Mouse (Mus musculus) limb, embryonic 15.5 days (tissue): ENCODE results near the gene Med21. TPM values are rescaled to one million over a fixed set of nuclear protein-coding genes. Genes with fewer than 3 reads are reported as not detected.

Source experiments
- ATAC-seq: fragments of 200-750 bp; cut with Nextera tagmentation; 2 replicates; pipeline ENCODE4 v1.8.0; 2017; ENCODE audit warnings: low read depth, moderate TSS enrichment; ENCODE audit not compliant: insufficient number of reproducible peaks, low FRiP score, low TSS enrichment
- H3K27ac ChIP-seq: fragments of 300-500 bp; sonication (generic); 2 replicates; pipeline ENCODE4 v1.5.1; 2015; ENCODE audit warnings: moderate library complexity, mild to moderate bottlenecking, inconsistent platforms
- H3K27me3 ChIP-seq: fragments of 300-500 bp; sonication (generic); 2 replicates; pipeline ENCODE4 v1.6.1; 2015; ENCODE audit warnings: inconsistent platforms
- H3K36me3 ChIP-seq: fragments of 300-500 bp; sonication (generic); 2 replicates; pipeline ENCODE4 v1.6.1; 2015; ENCODE audit warnings: inconsistent platforms
- H3K4me1 ChIP-seq: fragments of 300-500 bp; sonication (generic); 2 replicates; pipeline ENCODE4 v1.6.1; 2015; ENCODE audit warnings: inconsistent platforms
- H3K4me2 ChIP-seq: fragments of 300-500 bp; sonication (generic); 2 replicates; pipeline ENCODE4 v1.6.1; 2015; ENCODE audit warnings: mild to moderate bottlenecking, inconsistent platforms
- H3K4me3 ChIP-seq: fragments of 300-500 bp; sonication (generic); 2 replicates; pipeline ENCODE4 v1.5.1; 2015; ENCODE audit warnings: mild to moderate bottlenecking, inconsistent platforms
- H3K9ac ChIP-seq: fragments of 300-500 bp; sonication (generic); 2 replicates; pipeline ENCODE4 v1.6.1; 2015; ENCODE audit warnings: inconsistent platforms
- H3K9me3 ChIP-seq: fragments of 300-500 bp; sonication (generic); 2 replicates; pipeline ENCODE4 v1.6.1; 2016; ENCODE audit warnings: inconsistent platforms
- WGBS: fragments of 180-500 bp; shearing (Covaris S2); methylation state at CpG from one replicate; pipeline ENCODE4 v1.1.7; 2015; 5-methylcytosine and 5-hydroxymethylcytosine counted together
- polyA plus RNA-seq: library from polyadenylated mRNA; unstranded; fragments of >200 nt; fragmentation: Nextera tagmentation; extraction: Ambion mirVana; gene quantifications from 2 replicates; pipeline ENCODE4 v1.2.1, GENCODE M21; 2015

The Med21 gene
- polyA plus RNA-seq, 1 experiment from 2014 or later: 142 TPM

DNA sequence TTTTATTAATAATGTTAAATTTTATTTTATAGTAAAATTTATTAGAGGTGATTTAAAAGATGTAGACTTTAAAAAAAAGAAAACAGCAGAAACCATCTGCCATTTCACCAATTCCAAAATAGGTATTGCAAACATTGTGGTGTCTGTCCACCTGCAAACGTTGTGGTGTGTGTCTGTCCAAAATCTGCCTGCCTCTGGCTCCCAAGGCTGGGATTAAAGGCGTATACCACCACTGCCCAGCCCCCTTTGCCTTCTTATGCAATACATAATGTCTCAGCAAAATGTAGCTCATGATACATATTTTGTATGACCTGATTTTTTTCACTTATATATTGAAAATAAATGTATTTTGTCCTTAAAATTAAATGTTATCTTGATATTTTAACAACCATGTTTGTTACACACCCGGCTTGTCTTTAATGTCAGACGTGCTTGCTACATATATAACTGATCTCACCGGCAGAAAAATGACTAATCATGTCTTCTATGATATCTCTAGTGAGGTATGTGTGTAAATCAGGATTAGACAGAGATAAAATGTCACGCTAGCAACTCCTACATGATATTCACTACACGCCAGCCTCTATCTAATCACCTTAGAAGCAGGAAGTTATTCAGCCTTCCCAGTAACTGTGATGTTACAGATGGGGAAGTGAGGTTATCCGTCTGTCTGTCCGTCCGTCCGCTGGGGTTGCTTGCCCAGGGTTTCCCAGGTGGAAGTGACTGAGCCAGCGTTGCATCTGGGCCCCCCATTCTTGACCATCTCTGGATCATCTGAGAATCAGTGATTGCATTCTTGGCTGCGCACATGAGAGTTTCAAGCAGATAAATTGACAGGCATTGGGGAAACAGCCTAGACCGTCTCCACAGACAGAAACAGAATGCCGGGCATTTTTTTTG is 28.9 kb downstream of the Med21 start:
- Histone ChIP-seq H3K27me3 (no peaks in the 10 kb centered on the region), H3K4me3 (no peak overlapping the region), H3K9me3 (no peaks in the 10 kb centered on the region), H3K27ac (no peak overlapping the region), H3K36me3 (no peaks in the 10 kb centered on the region), H3K9ac (no peak overlapping the region), H3K4me2 (no peak overlapping the region), H3K4me1 (no peaks in the 10 kb centered on the region)
- WGBS: 83% methylated on average over 15 of the region's 15 CpGs
- ATAC-seq: no peak

DNA sequence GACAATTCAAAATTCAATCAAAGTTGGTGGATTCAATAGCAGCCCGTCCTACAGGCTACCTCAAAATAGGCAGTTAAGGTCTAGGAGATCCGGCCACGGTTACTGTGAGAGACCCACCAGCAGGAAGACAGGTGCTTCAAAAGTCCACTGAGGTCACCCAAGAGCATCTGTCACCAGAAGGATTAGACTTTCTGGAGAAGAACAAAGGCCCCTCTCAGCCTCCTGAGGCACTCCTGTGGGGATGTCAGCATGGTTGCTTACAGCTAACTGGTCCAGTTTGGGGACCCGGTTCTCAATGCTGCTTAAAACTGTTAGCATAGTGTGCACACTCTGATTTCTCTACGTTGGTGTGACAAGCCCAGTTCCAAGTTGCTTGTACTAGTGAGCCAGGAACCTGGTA is 29.8 kb downstream of the Med21 start:
- no peaks in the 10 kb centered on the region for H3K36me3 ChIP-seq
- no peaks in the 10 kb centered on the region for H3K9me3 ChIP-seq
- no peak overlapping the region for H3K27ac ChIP-seq
- H3K4me1 ChIP-seq: no peaks in the 10 kb centered on the region
- H3K9ac ChIP-seq: no peak overlapping the region
- H3K4me2 ChIP-seq: no peak overlapping the region
- ATAC-seq: no peak
- WGBS: 64% methylated on average over 5 of the region's 5 CpGs
- H3K27me3 ChIP-seq: no peaks in the 10 kb centered on the region
- H3K4me3 ChIP-seq: no peak overlapping the region

DNA sequence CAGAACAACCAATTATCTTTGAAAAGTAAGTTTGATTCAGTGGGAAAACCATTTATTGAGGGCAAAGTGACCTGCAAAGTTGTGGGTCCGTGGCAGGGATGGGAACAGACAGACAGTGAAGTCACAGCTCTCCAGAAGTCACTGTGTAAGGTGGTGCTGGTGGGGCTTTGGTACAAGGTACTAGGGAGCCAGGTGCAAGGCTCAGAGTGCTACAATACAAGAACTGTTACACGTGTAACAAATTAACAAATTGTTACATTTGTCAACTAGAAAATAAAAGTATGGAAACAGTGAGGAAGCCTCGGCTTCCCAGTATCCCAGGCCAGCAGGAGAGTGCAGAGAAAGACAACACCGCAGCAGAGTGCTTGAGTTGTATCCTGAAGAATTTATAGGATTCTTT is 31.3 kb downstream of the Med21 start:
- 78% methylated on average over 4 of the region's 4 CpGs for WGBS
- Histone ChIP-seq H3K4me3 (no peak overlapping the region), H3K9me3 (no peaks in the 10 kb centered on the region), H3K36me3 (no peaks in the 10 kb centered on the region), H3K27ac (no peak overlapping the region), H3K4me2 (no peak overlapping the region), H3K4me1 (no peaks in the 10 kb centered on the region), H3K27me3 (no peaks in the 10 kb centered on the region), H3K9ac (no peak overlapping the region)
- no peak for ATAC-seq

DNA sequence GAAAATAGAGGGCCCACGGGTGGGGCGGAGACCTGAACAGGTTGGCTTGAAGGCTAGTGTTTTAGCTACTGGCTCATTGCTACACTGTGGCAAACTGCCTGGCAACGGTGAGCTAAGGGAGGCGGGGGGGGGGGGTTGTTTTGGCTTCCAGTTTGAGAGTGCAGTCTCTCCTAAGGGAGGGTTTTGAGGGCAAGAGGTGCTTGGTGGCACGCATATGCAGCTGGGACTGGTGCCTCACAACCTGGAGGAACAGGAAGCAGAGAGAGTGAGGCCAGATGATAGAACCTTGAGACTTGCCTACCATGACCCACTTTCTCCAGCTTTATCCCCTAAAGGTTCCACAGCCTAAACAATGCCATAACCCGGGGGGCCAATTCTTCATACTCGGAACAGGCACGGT is 32.1 kb downstream of the Med21 start:
- Histone ChIP-seq H3K4me1 (no peaks in the 10 kb centered on the region), H3K36me3 (no peaks in the 10 kb centered on the region), H3K27ac (peak overlapping the region; percentile 55), H3K9ac (no peak overlapping the region), H3K4me2 (no peak overlapping the region), H3K27me3 (no peaks in the 10 kb centered on the region), H3K4me3 (no peak overlapping the region), H3K9me3 (no peaks in the 10 kb centered on the region)
- ATAC-seq: no peak
- 85% methylated on average over 8 of the region's 8 CpGs for WGBS

DNA sequence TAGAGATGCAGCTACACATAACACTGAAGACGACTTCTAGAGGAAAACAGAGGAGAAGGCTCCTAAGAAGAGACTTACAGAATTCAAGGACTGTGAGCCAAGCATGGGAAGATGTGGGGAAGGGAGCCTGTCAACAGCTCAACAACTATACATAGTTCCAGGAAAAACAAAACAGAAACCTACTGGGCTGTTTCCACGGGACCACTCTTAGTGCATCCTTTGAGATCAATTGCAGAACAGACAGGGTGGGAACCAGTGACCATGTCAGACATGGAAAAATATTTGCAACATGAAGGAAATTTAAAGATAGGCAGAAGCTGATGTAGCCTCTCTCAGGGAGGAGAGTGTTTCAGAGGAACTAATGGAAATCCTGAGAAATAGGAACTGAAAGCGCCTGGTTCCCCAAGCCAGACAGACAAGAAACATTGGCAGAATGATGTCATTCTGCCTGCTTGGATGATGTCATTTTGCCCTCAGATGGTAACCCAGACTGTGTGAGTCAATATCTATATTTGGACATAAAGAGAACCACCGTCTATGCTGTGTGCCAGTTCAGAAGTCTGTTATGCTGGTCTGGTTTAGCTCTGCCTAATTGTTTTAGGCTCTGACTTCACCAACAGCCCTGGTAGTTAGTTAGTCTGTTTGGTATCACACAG is 32.7 kb downstream of the Med21 start:
- Histone ChIP-seq H3K4me2 (no peak overlapping the region), H3K27me3 (no peaks in the 10 kb centered on the region), H3K9me3 (no peaks in the 10 kb centered on the region), H3K4me1 (no peaks in the 10 kb centered on the region), H3K9ac (no peak overlapping the region), H3K36me3 (no peaks in the 10 kb centered on the region), H3K27ac (peak overlapping the region; percentile 55), H3K4me3 (no peak overlapping the region)
- no peak for ATAC-seq
- WGBS: 58% methylated on average over 4 of the region's 4 CpGs

DNA sequence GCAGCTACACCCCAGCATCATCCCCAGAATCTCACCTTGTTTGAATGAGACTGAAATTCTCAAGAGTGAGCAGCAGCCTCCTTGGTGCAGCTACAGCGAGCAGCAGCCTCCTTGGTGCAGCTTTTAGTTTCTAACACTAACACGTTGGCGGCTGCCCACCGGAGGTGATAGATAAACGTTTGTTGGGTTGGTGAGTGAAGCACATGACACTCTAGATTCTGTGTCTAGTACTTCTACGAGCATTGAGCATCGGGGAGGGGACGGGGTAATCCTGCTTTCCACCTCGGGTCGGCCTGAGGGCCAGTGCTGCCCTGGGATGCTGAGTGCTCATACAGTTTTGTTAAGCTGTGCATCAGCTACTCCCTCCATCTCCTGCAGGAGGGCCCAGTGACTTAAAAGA is 34.6 kb downstream of the Med21 start:
- Histone ChIP-seq H3K4me2 (no peak overlapping the region), H3K4me3 (no peak overlapping the region), H3K27ac (no peak overlapping the region), H3K4me1 (no peaks in the 10 kb centered on the region), H3K27me3 (no peaks in the 10 kb centered on the region), H3K9ac (no peak overlapping the region), H3K9me3 (no peaks in the 10 kb centered on the region), H3K36me3 (no peaks in the 10 kb centered on the region)
- 76% methylated on average over 10 of the region's 10 CpGs for WGBS
- ATAC-seq: no peak

DNA sequence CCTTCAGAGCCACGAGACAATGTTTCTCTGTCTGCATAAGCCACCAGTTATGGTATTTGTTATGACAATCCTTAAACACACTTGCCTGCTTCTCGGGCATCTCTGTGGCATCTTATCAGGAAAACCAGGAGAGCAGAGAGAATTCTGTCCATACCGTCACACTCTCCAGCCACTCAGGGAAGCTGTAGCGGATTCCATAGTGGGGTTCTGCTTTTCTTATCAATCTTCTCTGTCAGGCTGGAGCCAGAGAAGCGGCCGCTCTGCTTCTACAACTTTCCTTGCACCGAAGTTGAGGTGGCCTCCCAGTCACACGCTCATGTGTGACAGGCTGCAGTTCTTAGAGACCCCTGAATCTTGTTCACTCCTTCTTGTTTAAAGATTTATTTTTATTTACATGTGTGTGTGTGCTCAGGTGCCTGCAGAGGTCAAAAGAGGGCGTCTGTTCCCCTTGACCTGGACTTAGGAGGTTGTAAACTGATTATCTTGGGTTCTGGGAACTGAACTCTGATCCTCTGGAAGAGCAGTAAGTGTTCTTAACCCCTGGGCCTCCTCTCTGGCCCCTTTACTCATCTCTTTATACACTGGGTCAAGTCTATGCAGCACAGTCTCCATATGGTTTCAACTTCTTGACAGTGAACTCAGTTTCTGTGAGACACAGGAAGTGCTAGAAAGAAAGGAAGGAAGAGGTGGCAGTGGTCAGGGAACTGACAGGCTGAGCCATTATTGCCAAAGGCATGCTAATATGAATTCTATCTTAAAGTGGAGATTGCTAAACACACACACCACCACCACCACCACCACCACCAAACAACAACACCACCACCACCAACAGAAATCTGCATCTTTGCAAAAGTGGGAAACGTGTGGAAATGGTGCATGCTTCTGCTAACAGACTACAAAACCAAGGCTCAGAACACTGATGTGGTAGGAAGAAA is 36.1 kb downstream of the Med21 start:
- no peak for ATAC-seq
- WGBS: 65% methylated on average over 10 of the region's 10 CpGs
- Histone ChIP-seq H3K4me2 (no peak overlapping the region), H3K9ac (no peak overlapping the region), H3K9me3 (no peaks in the 10 kb centered on the region), H3K27me3 (no peaks in the 10 kb centered on the region), H3K36me3 (no peaks in the 10 kb centered on the region), H3K27ac (no peak overlapping the region), H3K4me1 (no peaks in the 10 kb centered on the region), H3K4me3 (no peak overlapping the region)

DNA sequence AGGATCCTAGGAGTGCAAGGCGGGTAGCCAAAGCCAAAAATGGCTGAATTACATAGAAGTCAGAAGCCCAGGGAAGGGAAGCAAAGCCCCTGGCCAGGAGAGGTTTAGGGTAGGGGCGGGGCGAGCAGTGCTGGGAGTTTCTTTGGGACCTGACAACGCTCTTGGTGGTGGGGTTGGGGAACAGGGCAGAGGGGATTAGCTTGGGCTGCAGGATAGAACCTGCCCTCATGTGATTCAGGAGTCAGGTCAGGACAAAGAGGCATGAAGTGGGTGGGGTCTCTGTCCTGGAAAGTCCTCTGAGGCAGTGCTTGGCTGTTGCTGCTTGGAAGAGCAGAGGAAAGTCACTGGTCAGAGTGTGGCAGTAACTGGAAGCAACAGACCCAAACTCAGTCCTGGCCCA is 41.5 kb downstream of the Med21 start:
- Histone ChIP-seq H3K27me3 (no peaks in the 10 kb centered on the region), H3K27ac (no peak overlapping the region), H3K36me3 (no peaks in the 10 kb centered on the region), H3K4me2 (no peak overlapping the region), H3K9me3 (no peaks in the 10 kb centered on the region), H3K4me3 (no peak overlapping the region), H3K4me1 (no peaks in the 10 kb centered on the region), H3K9ac (no peak overlapping the region)
- no peak for ATAC-seq
- 83% methylated on average over 4 of the region's 4 CpGs for WGBS

DNA sequence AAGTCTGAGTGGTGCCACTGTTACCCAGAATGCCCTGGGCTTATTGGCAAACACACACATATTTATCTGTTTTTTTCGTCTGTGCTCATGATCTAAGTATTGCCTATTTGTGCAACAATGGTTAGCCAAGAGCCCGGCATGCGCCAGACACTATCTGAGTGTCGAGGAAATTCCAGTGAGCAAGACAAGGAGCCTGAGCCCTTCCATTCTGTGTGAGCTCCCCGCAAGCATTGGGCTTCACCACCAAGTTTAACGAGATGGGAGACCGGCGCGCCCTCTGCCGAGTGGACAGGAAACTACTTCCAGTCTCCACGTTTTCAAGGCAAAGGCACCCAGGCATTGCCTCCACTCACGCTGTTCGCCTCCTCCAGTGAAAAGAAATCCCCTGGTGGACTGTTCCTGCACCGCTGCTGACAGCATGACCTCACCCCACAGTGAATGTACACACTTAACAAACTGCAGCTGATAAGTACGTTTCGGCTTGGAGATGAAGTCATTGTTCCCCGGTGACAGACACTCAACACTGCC is 43.5 kb downstream of the Med21 start:
- no peak overlapping the region for H3K4me2 ChIP-seq
- no peaks in the 10 kb centered on the region for H3K9me3 ChIP-seq
- H3K4me3 ChIP-seq: no peak overlapping the region
- WGBS: 77% methylated on average over 17 of the region's 17 CpGs
- no peak overlapping the region for H3K9ac ChIP-seq
- no peaks in the 10 kb centered on the region for H3K27me3 ChIP-seq
- H3K27ac ChIP-seq: no peak overlapping the region
- no peak for ATAC-seq
- H3K36me3 ChIP-seq: no peaks in the 10 kb centered on the region
- H3K4me1 ChIP-seq: no peaks in the 10 kb centered on the region

DNA sequence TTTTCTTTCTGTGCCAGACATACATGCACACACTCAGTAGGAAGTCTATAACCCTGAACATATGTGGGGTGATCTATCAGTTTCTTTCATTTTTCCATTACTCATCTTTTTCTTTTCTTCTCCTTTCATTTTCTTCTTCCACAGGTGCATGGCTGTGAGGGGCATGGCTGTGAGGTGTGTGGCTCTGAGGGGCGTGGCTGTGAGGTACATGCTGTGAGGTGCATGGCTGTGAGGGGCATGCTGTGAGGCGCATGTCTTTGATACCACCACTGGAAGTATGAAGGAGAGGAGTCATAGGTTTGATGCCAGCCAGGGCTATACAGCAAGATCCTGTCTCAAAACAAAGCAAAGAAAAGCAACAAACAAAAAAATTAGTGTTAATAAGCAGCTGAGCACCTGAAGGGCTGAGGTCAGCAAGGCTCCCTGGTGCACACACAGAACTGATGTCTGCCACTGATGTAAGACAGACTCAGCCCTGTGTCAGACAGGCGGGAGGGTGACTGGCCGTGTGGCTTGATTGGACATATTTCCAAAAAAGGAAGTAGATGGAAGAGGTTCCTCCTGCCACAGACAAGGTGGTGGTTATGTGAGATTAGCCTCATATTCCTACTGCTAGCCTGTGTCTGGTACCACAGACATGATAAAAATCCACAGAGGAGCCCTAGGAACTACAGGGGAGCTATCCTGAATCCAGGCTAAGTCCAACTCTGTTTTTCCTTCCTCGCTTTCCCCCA is 44.3 kb downstream of the Med21 start:
- Histone ChIP-seq H3K9me3 (no peaks in the 10 kb centered on the region), H3K27ac (no peak overlapping the region), H3K4me2 (no peak overlapping the region), H3K4me3 (no peak overlapping the region), H3K36me3 (no peaks in the 10 kb centered on the region), H3K9ac (no peak overlapping the region), H3K27me3 (no peaks in the 10 kb centered on the region), H3K4me1 (no peaks in the 10 kb centered on the region)
- ATAC-seq: no peak
- 71% methylated on average over 5 of the region's 5 CpGs for WGBS

DNA sequence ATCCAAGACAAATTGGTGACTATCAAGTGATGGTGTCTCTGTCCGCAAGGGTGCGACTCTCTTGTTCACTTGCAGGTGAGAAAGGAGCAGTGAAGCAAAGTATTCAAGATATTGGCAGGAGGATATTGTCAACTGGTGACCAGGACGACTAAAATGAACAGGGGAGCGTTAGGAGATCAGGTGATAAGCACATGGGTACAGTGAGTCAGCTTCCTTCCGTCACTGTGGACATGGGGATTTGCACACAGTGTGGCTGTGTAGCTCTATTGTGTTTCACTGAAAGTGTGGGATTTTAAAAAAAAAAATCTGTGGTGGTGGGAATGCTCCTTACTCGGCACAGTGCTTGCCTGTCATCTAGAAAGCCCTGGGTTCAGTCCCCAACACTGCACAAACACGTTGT is 45.7 kb downstream of the Med21 start:
- WGBS: 83% methylated on average over 7 of the region's 7 CpGs
- Histone ChIP-seq H3K27me3 (no peaks in the 10 kb centered on the region), H3K4me2 (no peak overlapping the region), H3K9ac (no peak overlapping the region), H3K27ac (no peak overlapping the region), H3K36me3 (no peaks in the 10 kb centered on the region), H3K9me3 (no peaks in the 10 kb centered on the region), H3K4me1 (no peaks in the 10 kb centered on the region), H3K4me3 (no peak overlapping the region)
- ATAC-seq: no peak
